Mouse (Mus musculus): ENCODE measurements at regions not wholly inside any gene's neighbourhood (a gene's known extent, or its start where the extent isn't known, plus 50 kb on each side); places are given as distances from the start of the nearest gene placed in this dataset.

GRCm38 (mm10) chr4:84108592-84108991 is 566.5 kb downstream of the Bnc2 start:
- TF ChIP-seq MYC (IDR thresholded peaks at IDR 0.05; ENCODE audit: low read depth, low read length), result no peak
- TF ChIP-seq CTCF (IDR thresholded peaks at IDR 0.05 in 2 of 3, conservative IDR thresholded peaks at IDR 0.05 in 1 of 3; ENCODE audit: control insufficient read depth in 1 of 3, insufficient read depth in 1 of 3, low read depth in 2 of 3, low read length in 3 of 3, poor library complexity in 1 of 3, severe bottlenecking in 1 of 3), result no peak
- no peak for TF ChIP-seq MAZ (IDR thresholded peaks at IDR 0.05; ENCODE audit: low read depth, low read length)
- no peak for TF ChIP-seq GATA1 (IDR thresholded peaks at IDR 0.05; ENCODE audit: low read depth, low read length)
- no peak for TF ChIP-seq CHD2 (IDR thresholded peaks at IDR 0.05; ENCODE audit: low read length)
- TF ChIP-seq TBP (IDR thresholded peaks at IDR 0.05; ENCODE audit: low read depth, low read length), result no peak
- TF ChIP-seq ETS1 (IDR thresholded peaks at IDR 0.05; ENCODE audit: low read depth, low read length), result no peak
- no peak for TF ChIP-seq EP300 (IDR thresholded peaks at IDR 0.05; ENCODE audit: low read depth in 1 of 2, low read length in 2 of 2)
- no peak for TF ChIP-seq CHD1 (IDR thresholded peaks at IDR 0.05; ENCODE audit: low read depth, low read length)
- TF ChIP-seq ZC3H11A (IDR thresholded peaks at IDR 0.05; ENCODE audit: low read depth, low read length), result no peak
- TF ChIP-seq NELFE (IDR thresholded peaks at IDR 0.05; ENCODE audit: low read depth, low read length), result no peak
- no peak for DNase-seq (ENCODE audit: low read depth, low spot score)
- H3K9me3 ChIP-seq (replicated peaks; ENCODE audit: insufficient read depth, low read length), result no peaks in the 10 kb centered on the region

GRCm38 (mm10) chr4:84109771-84110503 is 565.1 kb downstream of the Bnc2 start:
- H3K4me3 ChIP-seq (ENCODE audit: control insufficient read depth in 1 of 2, insufficient read depth in 1 of 2, low read depth in 2 of 2, low read length in 2 of 2), result no peak overlapping the region
- no peaks in the 10 kb centered on the region for H3K27me3 ChIP-seq (ENCODE audit: control insufficient read depth in 1 of 2, insufficient read depth in 2 of 2, low read length in 2 of 2)

More at GRCm38 (mm10) chr4:84108592-84108991, 566.5 kb downstream of the Bnc2 start:
- H3K27ac ChIP-seq (ENCODE audit: control insufficient read depth, low read depth, low read length), result no peak overlapping the region
- no peak overlapping the region for H3K4me3 ChIP-seq (ENCODE audit: control insufficient read depth in 1 of 2, insufficient read depth in 1 of 2, low read depth in 2 of 2, low read length in 2 of 2)
- H3K4me1 ChIP-seq (ENCODE audit: control insufficient read depth in 1 of 2, insufficient read depth in 2 of 2, low read length in 2 of 2), result no peaks in the 10 kb centered on the region
- H3K9ac ChIP-seq (ENCODE audit: control insufficient read depth, low read depth, low read length, poor library complexity, severe bottlenecking), result no peak overlapping the region
- no peaks in the 10 kb centered on the region for H3K27me3 ChIP-seq (ENCODE audit: control insufficient read depth in 1 of 2, insufficient read depth in 2 of 2, low read length in 2 of 2)
- H3K36me3 ChIP-seq (ENCODE audit: control insufficient read depth in 1 of 2, insufficient read depth in 2 of 2, low read length in 2 of 2), result no peaks in the 10 kb centered on the region
- H3K79me2 ChIP-seq (ENCODE audit: control insufficient read depth, insufficient read depth, low read length, poor library complexity), result no peaks in the 10 kb centered on the region

More at GRCm38 (mm10) chr4:84109771-84110503, 565.1 kb downstream of the Bnc2 start:
- TF ChIP-seq BHLHE40 (IDR thresholded peaks at IDR 0.05; ENCODE audit: borderline replicate concordance, low read depth, low read length), result no peak
- TF ChIP-seq EP300 (IDR thresholded peaks at IDR 0.05; ENCODE audit: low read depth in 1 of 2, low read length in 2 of 2), result no peak
- no peak for TF ChIP-seq MAFK (IDR thresholded peaks at IDR 0.05; ENCODE audit: borderline replicate concordance, low read depth, low read length)
- no peak for TF ChIP-seq ELF1 (IDR thresholded peaks at IDR 0.05; ENCODE audit: low read depth, low read length)
- TF ChIP-seq TBP (IDR thresholded peaks at IDR 0.05; ENCODE audit: low read depth, low read length), result no peak
- TF ChIP-seq MYC (IDR thresholded peaks at IDR 0.05; ENCODE audit: low read depth, low read length), result no peak
- no peak for TF ChIP-seq ZMIZ1 (IDR thresholded peaks at IDR 0.05; ENCODE audit: low read depth, low read length)
- no peak for TF ChIP-seq USF1 (IDR thresholded peaks at IDR 0.05; ENCODE audit: low read depth, low read length)
- no peak for TF ChIP-seq MYB (IDR thresholded peaks at IDR 0.05; ENCODE audit: low read depth, low read length)
- no peak for TF ChIP-seq RCOR1 (IDR thresholded peaks at IDR 0.05; ENCODE audit: low read depth, low read length)
- no peak for TF ChIP-seq USF2 (IDR thresholded peaks at IDR 0.05; ENCODE audit: borderline replicate concordance in 1 of 2, insufficient read depth in 1 of 2, low read depth in 1 of 2, low read length in 2 of 2)
- TF ChIP-seq SMC3 (IDR thresholded peaks at IDR 0.05; ENCODE audit: low read depth, low read length), result no peak
- no peak for TF ChIP-seq RAD21 (IDR thresholded peaks at IDR 0.05; ENCODE audit: low read depth, low read length)
- no peak for TF ChIP-seq KAT2A (conservative IDR thresholded peaks at IDR 0.05; ENCODE audit: low read depth, low read length)
- no peak for TF ChIP-seq CHD2 (IDR thresholded peaks at IDR 0.05; ENCODE audit: low read length)
- no peak for TF ChIP-seq GATA1 (IDR thresholded peaks at IDR 0.05; ENCODE audit: low read depth, low read length)
- no peak for TF ChIP-seq MAZ (IDR thresholded peaks at IDR 0.05; ENCODE audit: low read depth, low read length)
- no peak overlapping the region for H3K9ac ChIP-seq (ENCODE audit: control insufficient read depth, low read depth, low read length, poor library complexity, severe bottlenecking)
- no peak overlapping the region for H3K27ac ChIP-seq (ENCODE audit: control insufficient read depth, low read depth, low read length)
- no peaks in the 10 kb centered on the region for H3K9me3 ChIP-seq (replicated peaks; ENCODE audit: insufficient read depth, low read length)
- DNase-seq (ENCODE audit: low read depth, low spot score), result no peak
- H3K36me3 ChIP-seq (ENCODE audit: control insufficient read depth in 1 of 2, insufficient read depth in 2 of 2, low read length in 2 of 2), result no peaks in the 10 kb centered on the region
- H3K79me2 ChIP-seq (ENCODE audit: control insufficient read depth, insufficient read depth, low read length, poor library complexity), result no peaks in the 10 kb centered on the region
- H3K4me1 ChIP-seq (ENCODE audit: control insufficient read depth in 1 of 2, insufficient read depth in 2 of 2, low read length in 2 of 2), result no peaks in the 10 kb centered on the region

All from MEL (cell line).